Mouse (Mus musculus) hindbrain, embryonic 12.5 days (tissue): ENCODE data around the gene Ntf3. TPM values are rescaled to one million over a fixed set of nuclear protein-coding genes. Genes with fewer than 3 reads are reported as not detected.

Experiments
- ATAC-seq: fragments of 200-750 bp; cut with Nextera tagmentation; 2 replicates; pipeline ENCODE4 v1.8.0; 2017; ENCODE audit warnings: moderate TSS enrichment; ENCODE audit not compliant: low FRiP score
- H3K27ac ChIP-seq: fragments of 300-500 bp; sonication (generic); 2 replicates; pipeline ENCODE4 v1.5.1; 2016; ENCODE audit warnings: mild to moderate bottlenecking
- H3K27me3 ChIP-seq: fragments of 300-500 bp; sonication (generic); 2 replicates; pipeline ENCODE4 v1.6.1; 2016; ENCODE audit warnings: mild to moderate bottlenecking
- H3K36me3 ChIP-seq: fragments of 300-500 bp; sonication (generic); 2 replicates; pipeline ENCODE4 v1.6.1; 2016; ENCODE audit warnings: mild to moderate bottlenecking
- H3K4me1 ChIP-seq: fragments of 300-500 bp; sonication (generic); 2 replicates; pipeline ENCODE4 v1.6.1; 2016
- H3K4me2 ChIP-seq: fragments of 300-500 bp; sonication (generic); replicated peaks from 2 replicates; pipeline ENCODE4 v1.6.1; 2016; ENCODE audit warnings: mild to moderate bottlenecking
- H3K4me3 ChIP-seq: fragments of 300-500 bp; sonication (generic); 2 replicates; pipeline ENCODE4 v1.5.1; 2016; ENCODE audit warnings: mild to moderate bottlenecking
- H3K9ac ChIP-seq: fragments of 300-500 bp; sonication (generic); 2 replicates; pipeline ENCODE4 v1.6.1; 2016; ENCODE audit warnings: mild to moderate bottlenecking, moderate library complexity
- H3K9me3 ChIP-seq: fragments of 300-500 bp; sonication (generic); replicated peaks from 2 replicates; pipeline ENCODE4 v1.6.1; 2016; ENCODE audit warnings: mild to moderate bottlenecking
- WGBS: fragments of 180-500 bp; shearing (Covaris S2); methylation state at CpG from one replicate; pipeline ENCODE4 v1.1.7; 2016; 5-methylcytosine and 5-hydroxymethylcytosine counted together
- polyA plus RNA-seq: library from polyadenylated mRNA; unstranded; fragments of >200 nt; fragmentation: Nextera tagmentation; extraction: Ambion mirVana; gene quantifications from 2 replicates; pipeline ENCODE4 v1.2.1, GENCODE M21; 2016

Gene Ntf3
- polyA plus RNA-seq, 1 experiment from 2014 or later, result 4.7 TPM

GRCm38 (mm10) chr6:126154372-126154982, 12.2 kb downstream of the Ntf3 start:
- no peaks in the 10 kb centered on the region for H3K4me1 ChIP-seq
- H3K9ac ChIP-seq, result no peak overlapping the region
- H3K4me2 ChIP-seq, result no peak overlapping the region
- WGBS, result 43% methylated on average over 8 of the region's 8 CpGs
- H3K36me3 ChIP-seq, result no peaks in the 10 kb centered on the region
- H3K4me3 ChIP-seq, result no peak overlapping the region
- no peak overlapping the region for H3K27ac ChIP-seq
- no peak for ATAC-seq
- H3K27me3 ChIP-seq, result no peaks in the 10 kb centered on the region; the same call in 1 of the 2 replicates
- H3K9me3 ChIP-seq, result 0 out of 2 replicates have a peak, but pooled peaks cover 3% of the 10 kb centered on the region

DNA sequence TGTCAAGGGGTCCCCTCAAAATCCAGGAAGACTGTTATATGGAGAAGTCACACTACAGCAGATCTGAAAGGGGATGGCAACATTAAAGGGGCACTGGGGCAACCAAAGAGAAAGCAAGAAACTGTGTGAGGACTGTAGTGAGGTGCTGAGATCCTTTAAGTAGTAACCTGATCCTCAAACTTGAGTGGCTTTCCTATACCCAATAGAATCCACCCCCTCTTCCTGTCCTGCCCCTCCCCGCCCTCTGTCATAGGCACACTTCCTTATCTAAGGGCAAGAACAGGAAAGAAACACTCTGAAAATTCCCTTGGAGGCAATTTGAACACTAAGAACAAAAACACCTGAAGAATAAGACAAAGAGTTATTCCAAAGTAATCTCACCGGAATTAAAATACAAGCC, 13.6 kb downstream of the Ntf3 start:
- no peak overlapping the region for H3K4me3 ChIP-seq
- no peak overlapping the region for H3K9ac ChIP-seq
- no peaks in the 10 kb centered on the region for H3K4me1 ChIP-seq
- no peaks in the 10 kb centered on the region for H3K9me3 ChIP-seq
- no peak overlapping the region for H3K4me2 ChIP-seq
- H3K27me3 ChIP-seq, result no peaks in the 10 kb centered on the region; the same call in 1 of the 2 replicates
- 70% methylated on average over 2 of the region's 2 CpGs for WGBS
- H3K27ac ChIP-seq, result no peak overlapping the region
- ATAC-seq, result no peak
- no peaks in the 10 kb centered on the region for H3K36me3 ChIP-seq

DNA sequence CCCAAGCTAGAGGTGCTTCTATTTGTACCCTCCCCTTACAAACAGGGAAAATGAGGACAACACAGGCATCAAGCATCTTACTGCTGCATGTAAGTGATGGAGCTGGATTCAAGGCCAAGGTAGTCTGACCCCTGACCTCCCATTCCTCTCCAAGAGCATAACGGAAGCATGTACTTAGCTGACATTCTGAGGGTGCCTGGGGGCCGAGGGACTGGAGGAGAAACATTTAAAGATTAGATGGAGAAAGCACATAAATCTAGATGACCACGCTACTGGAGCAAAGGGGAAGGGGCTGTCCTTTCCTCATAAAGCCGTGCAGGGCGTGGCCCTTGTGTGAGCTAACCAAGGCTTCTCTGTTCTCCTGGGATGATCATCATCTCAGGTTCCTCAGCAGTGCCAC, 23.1 kb downstream of the Ntf3 start:
- 83% methylated on average over 5 of the region's 5 CpGs for WGBS
- H3K4me3 ChIP-seq, result no peak overlapping the region
- no peaks in the 10 kb centered on the region for H3K9me3 ChIP-seq

GRCm38 (mm10) chr6:126142741-126143140, 24.0 kb downstream of the Ntf3 start:
- Histone ChIP-seq H3K4me1 (peaks cover 5% of the 10 kb centered on the region; the same call in 1 of the 2 replicates), H3K4me2 (no peak overlapping the region), H3K27me3 (no peaks in the 10 kb centered on the region), H3K9ac (no peak overlapping the region), H3K9me3 (no peaks in the 10 kb centered on the region), H3K36me3 (no peaks in the 10 kb centered on the region), H3K27ac (no peak overlapping the region), H3K4me3 (no peak overlapping the region)
- no peak for ATAC-seq
- WGBS, result 60% methylated on average over 3 of the region's 3 CpGs

More for the DNA sequence above, 23.1 kb downstream of the Ntf3 start:
- no peak for ATAC-seq
- H3K9ac ChIP-seq, result no peak overlapping the region
- H3K27ac ChIP-seq, result no peak overlapping the region
- no peaks in the 10 kb centered on the region for H3K36me3 ChIP-seq
- H3K4me1 ChIP-seq, result peaks cover 5% of the 10 kb centered on the region; the same call in 1 of the 2 replicates
- H3K4me2 ChIP-seq, result no peak overlapping the region
- no peaks in the 10 kb centered on the region for H3K27me3 ChIP-seq

- 69% methylated on average over 8 of the region's 8 CpGs for WGBS
Observed at GRCm38 (mm10) chr6:126142021-126142554, 24.6 kb downstream of the Ntf3 start.

DNA sequence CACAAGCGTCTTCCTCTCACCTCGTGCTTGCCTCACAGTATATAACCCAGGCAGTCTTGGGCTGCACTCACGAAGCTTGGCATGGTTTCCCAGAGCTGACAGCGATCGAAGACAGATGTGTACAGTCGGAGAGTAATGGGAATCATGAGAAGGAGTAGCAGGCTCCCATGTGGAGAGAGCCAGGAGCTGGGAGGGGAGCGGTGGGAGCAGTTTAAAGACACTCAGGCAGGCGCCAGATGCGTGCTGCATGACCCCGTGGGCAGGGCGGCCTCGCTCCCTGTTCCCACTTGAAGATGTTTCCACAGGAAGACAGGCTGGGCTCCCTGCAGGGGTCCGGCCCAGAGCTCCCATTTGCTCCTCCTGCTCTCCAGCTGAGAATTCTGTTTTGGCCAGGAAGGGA, 25.2 kb downstream of the Ntf3 start:
- Histone ChIP-seq H3K4me3 (no peak overlapping the region), H3K9me3 (no peaks in the 10 kb centered on the region), H3K27ac (no peak overlapping the region), H3K27me3 (no peaks in the 10 kb centered on the region), H3K4me2 (no peak overlapping the region), H3K9ac (no peak overlapping the region), H3K36me3 (no peaks in the 10 kb centered on the region), H3K4me1 (peaks cover 5% of the 10 kb centered on the region; the same call in 1 of the 2 replicates)
- WGBS, result 66% methylated on average over 13 of the region's 13 CpGs
- ATAC-seq, result no peak

More at GRCm38 (mm10) chr6:126142021-126142554, 24.6 kb downstream of the Ntf3 start:
- Histone ChIP-seq H3K9ac (no peak overlapping the region; the same call in 1 of the 2 replicates), H3K4me2 (no peak overlapping the region), H3K9me3 (no peaks in the 10 kb centered on the region), H3K36me3 (no peaks in the 10 kb centered on the region), H3K27ac (no peak overlapping the region), H3K4me3 (no peak overlapping the region), H3K4me1 (peaks cover 5% of the 10 kb centered on the region; the same call in 1 of the 2 replicates), H3K27me3 (no peaks in the 10 kb centered on the region)
- ATAC-seq, result no peak

DNA sequence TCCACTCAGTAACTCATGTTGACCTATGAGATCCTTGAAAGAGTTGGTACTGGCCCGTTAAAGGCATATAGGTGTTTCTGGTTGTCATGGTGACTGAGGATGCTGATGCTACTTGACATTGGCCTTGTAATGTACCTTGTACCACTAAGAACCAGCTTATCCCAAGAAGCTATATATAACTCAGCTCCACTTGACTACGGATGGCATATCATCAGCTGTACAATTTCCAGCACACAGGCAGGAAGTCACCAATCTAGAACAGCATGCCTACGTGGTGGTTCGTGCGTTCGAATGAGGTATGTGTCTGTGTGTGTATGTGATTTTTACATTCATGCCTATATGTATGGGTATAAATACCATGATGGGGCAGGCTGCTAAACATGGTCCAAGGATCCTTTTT, 25.7 kb downstream of the Ntf3 start:
- H3K9ac ChIP-seq, result no peak overlapping the region
- 91% methylated on average over 6 of the region's 6 CpGs for WGBS
- H3K9me3 ChIP-seq, result no peaks in the 10 kb centered on the region
- H3K4me2 ChIP-seq, result no peak overlapping the region
- no peak for ATAC-seq
- H3K36me3 ChIP-seq, result no peaks in the 10 kb centered on the region
- no peak overlapping the region for H3K27ac ChIP-seq
- peaks cover 5% of the 10 kb centered on the region; the same call in 1 of the 2 replicates for H3K4me1 ChIP-seq
- H3K4me3 ChIP-seq, result no peak overlapping the region
- H3K27me3 ChIP-seq, result no peaks in the 10 kb centered on the region

- H3K9me3 ChIP-seq, result no peaks in the 10 kb centered on the region
- WGBS, result 84% methylated on average over 2 of the region's 2 CpGs
- no peak for ATAC-seq
- no peaks in the 10 kb centered on the region for H3K27me3 ChIP-seq
- no peak overlapping the region for H3K4me3 ChIP-seq
- peaks cover 5% of the 10 kb centered on the region; the same call in 1 of the 2 replicates for H3K4me1 ChIP-seq
- no peak overlapping the region for H3K9ac ChIP-seq
- no peak overlapping the region for H3K27ac ChIP-seq
- no peaks in the 10 kb centered on the region for H3K36me3 ChIP-seq
- no peak overlapping the region for H3K4me2 ChIP-seq
Observed at GRCm38 (mm10) chr6:126140416-126140815, 26.3 kb downstream of the Ntf3 start.

- Histone ChIP-seq H3K27me3 (no peaks in the 10 kb centered on the region), H3K36me3 (no peaks in the 10 kb centered on the region), H3K4me1 (0 out of 2 replicates have a peak, but pooled peaks cover 2% of the 10 kb centered on the region), H3K27ac (no peak overlapping the region), H3K4me2 (no peak overlapping the region), H3K4me3 (no peak overlapping the region), H3K9me3 (no peaks in the 10 kb centered on the region), H3K9ac (no peak overlapping the region)
- ATAC-seq, result no peak
- 58% methylated on average over 19 of the region's 19 CpGs for WGBS
Observed at GRCm38 (mm10) chr6:126134155-126134906, 32.4 kb downstream of the Ntf3 start.

GRCm38 (mm10) chr6:126128238-126128637, 38.5 kb downstream of the Ntf3 start:
- no peak for ATAC-seq
- Histone ChIP-seq H3K27me3 (no peaks in the 10 kb centered on the region), H3K27ac (no peak overlapping the region), H3K9ac (no peak overlapping the region), H3K4me1 (no peaks in the 10 kb centered on the region), H3K9me3 (no peaks in the 10 kb centered on the region), H3K36me3 (no peaks in the 10 kb centered on the region), H3K4me3 (no peak overlapping the region), H3K4me2 (no peak overlapping the region)
- WGBS, result 67% methylated on average over 7 of the region's 7 CpGs

DNA sequence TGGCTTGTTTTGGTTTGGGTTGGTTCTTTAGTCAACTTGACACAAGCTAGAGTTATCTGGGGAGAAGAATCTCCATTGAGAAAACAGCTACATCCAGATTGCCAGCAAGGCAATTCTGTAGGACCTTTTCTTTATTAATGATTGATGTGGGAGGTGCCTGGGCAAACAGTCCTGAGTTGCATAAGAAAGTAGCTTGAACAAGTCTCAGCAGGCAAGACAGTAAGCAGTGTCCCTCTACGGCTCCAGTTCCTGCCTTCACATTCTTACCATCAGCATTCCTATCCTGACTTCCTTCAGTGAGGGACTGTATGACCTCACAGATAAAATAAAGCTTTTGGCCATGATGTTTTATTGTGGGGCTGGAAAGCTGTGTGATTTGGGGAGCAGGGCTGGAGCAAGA, 48.5 kb downstream of the Ntf3 start:
- no peak overlapping the region for H3K4me3 ChIP-seq
- H3K27ac ChIP-seq, result no peak overlapping the region
- peaks cover 14% of the 10 kb centered on the region for H3K4me1 ChIP-seq
- H3K9ac ChIP-seq, result no peak overlapping the region
- no peaks in the 10 kb centered on the region for H3K9me3 ChIP-seq
- H3K36me3 ChIP-seq, result no peaks in the 10 kb centered on the region
- 48% methylated on average over 1 of the region's 1 CpGs for WGBS
- no peak for ATAC-seq
- H3K27me3 ChIP-seq, result no peaks in the 10 kb centered on the region
- H3K4me2 ChIP-seq, result no peak overlapping the region

- Histone ChIP-seq H3K4me2 (no peak overlapping the region), H3K36me3 (no peaks in the 10 kb centered on the region), H3K4me3 (no peak overlapping the region), H3K9ac (no peak overlapping the region), H3K27me3 (no peaks in the 10 kb centered on the region), H3K4me1 (peaks cover 14% of the 10 kb centered on the region), H3K9me3 (no peaks in the 10 kb centered on the region), H3K27ac (no peak overlapping the region)
- ATAC-seq, result no peak
- WGBS, result 80% methylated on average over 8 of the region's 8 CpGs
Observed at GRCm38 (mm10) chr6:126117191-126117590, 49.5 kb downstream of the Ntf3 start.
